Mouse (Mus musculus) R1 (cell line): ENCODE results near the gene Tada2a.
A peak's percentile ranks its signal among the peaks of the same experiment; 100 is the strongest.

Experiments used
- DNase-seq: peaks from one replicate; pipeline ENCODE4 v3.0.0-alpha.2; 2018; ENCODE audit warnings: low read depth, low spot score

Tada2a gene

DNA sequence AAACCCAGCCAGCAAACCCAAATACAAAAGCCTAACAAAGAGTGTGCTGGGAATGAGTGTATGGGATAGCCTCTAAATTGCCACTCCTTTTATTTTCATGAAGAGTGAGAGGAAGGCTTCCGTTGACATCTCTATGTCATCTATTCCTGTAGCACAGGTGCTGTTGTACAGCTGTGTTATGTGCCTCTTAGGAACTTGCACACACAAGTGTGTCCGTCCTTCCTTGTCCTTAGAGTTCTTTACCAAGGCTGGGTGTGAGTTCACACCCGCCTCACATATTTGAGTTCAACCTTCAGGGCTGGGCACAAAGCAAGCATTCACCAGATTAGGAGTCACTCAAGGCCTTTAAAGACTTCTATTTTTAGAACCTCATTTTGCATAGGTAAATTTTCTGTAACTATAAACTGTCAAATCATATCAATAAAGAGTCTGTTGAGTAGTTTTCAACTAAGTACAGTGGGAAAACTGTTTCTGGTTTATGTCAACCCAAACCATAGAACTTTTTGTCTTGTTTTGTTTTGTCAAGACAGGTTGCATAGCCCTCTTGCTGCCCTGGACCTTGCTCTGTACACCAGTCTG lies 65.7 kb downstream of the Tada2a start:
- no peak for DNase-seq

DNA sequence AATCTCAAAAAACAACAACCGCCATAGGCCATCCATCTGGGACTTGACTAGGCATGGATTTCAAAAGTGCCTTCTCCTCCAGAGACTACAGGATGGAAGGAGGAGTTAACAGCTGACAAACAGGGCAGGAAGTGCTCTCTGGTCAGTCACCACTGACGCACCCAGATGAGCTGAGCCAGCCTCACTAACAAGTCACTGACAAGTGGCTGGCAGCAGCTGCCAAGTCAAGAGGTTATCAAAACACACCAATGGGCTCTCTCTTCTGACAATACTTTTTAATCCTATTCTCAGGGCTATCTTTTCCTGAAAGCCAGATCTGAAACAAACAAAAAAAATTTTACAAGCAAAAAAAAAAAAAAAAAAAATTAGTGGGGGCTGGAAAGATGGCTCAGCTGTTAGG lies 66.6 kb downstream of the Tada2a start:
- no peak for DNase-seq

DNA sequence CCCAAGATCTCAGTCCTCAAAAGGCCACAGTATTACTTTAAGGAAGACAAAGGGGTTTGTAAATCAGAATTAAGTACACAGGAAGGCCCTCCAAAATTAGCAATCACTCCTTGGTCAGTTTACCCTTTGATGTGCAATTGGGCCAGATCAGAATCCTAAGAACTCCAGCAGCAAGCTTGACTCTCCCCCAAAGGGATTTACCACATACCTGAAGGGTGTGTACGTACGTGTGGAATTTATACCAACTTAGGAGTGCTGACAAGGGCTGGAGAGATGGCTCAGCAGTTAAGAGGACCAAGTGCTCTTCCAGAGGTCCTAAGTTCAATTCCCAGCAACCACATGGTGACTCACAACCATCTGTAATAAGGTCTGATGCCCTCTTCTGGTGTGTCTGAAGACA lies 67.5 kb downstream of the Tada2a start:
- peak; percentile 89 for DNase-seq

DNA sequence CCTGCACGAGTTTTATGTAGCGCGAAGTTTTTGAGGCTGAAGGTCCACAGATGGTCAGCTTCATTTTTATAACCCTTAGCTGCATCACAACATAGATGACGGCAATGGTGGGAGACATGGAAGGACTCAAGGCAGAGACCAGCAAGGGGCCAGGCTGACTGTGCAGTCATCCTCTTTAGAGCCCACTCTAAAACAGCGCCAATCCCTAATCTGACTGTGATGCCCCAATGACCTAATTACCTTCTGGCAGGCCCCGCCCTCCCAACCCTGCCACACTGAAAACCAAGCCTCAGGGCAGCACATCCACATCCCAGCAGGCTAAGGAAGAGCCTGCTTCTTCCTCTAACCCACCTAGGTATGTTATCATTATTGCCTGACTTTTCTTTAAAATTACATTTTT lies 68.8 kb downstream of the Tada2a start:
- no peak for DNase-seq

DNA sequence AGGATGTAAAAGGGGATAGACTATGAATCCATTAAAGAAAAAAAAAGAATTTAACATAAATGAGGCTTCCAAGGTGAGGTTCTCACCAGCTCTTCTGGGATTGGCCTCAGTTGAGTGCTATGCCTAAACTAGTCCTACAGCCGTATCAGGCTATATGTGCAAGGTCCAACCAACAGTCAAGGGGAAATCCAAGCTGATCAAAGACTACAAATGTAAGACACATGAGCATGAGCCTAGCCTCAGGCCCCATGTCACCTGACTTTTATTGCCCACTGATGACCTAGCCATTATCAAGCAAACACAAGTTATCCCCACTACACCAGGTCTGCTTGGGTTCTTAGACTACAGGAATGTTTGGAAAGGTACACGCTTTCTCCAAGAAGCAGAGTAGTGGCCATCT lies 69.6 kb downstream of the Tada2a start:
- no peak for DNase-seq

DNA sequence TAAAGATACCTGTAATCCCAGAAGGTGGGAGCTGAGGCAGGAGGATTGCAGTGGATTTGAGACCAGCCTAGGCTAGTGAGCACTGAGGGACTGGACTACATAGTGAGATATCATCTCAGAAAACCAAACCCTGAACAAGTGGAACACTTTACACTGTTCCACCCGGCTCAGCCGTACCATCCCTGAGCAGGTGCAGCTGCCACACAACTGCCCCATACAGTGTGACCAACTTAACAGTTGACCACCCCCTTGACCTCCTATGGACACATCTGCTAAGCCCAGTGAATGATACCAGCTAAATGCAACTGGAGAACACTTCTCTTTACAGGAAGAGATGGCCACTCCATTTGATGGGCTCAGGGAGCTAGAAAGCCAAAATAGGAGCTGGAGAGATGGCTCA lies 72.0 kb downstream of the Tada2a start:
- DNase-seq = no peak

DNA sequence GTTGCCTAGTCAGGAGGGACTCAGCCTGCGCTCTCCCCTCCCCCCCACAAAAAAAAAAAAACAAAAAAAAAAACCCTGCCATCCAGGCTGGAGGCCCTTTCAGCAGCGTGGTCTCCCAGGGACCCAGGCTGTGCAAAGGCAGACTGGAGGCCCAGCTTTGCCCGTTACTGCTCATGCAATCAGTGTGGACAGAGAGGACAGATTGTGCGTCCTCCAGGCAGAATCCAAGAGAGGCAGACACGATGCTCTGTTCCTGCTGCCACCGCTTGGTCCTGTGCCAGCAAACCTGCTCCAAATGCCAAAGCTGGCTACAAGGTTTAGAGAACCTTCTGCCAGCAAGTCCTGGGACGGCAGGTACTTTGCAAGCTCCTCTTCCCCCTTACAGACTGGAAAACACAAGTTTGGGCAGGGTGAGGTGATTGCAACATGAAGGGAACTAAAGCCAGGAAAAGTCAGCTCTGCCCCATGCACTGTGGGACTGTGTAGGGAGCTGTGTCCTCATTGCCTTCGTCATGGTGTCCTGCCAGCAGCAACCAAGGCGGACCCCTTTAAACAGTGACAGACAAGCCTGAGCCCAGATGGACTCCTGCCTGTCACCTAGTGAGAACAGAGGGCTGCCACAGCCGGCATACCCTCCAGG lies 75.8 kb downstream of the Tada2a start:
- DNase-seq = no peak

DNA sequence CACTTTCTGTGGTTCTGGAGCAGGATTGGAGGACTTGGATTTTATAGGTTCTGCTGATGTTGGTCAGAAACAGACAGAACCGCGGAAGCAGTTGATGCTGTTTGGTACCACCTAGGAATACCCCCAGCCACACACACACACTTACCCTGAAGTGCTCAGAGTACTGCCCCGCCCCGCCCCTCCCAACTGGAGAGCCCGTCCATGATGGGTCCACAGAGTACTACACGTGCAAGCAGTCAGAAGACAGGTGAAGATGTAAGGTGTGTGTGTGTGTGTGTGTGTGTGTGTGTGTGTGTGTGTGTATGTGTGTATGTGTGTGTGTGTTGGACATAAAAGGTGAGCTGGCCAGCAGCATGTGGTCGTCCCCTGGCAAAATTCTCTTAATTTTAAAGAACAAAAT lies 76.3 kb downstream of the Tada2a start:
- no peak for DNase-seq

DNA sequence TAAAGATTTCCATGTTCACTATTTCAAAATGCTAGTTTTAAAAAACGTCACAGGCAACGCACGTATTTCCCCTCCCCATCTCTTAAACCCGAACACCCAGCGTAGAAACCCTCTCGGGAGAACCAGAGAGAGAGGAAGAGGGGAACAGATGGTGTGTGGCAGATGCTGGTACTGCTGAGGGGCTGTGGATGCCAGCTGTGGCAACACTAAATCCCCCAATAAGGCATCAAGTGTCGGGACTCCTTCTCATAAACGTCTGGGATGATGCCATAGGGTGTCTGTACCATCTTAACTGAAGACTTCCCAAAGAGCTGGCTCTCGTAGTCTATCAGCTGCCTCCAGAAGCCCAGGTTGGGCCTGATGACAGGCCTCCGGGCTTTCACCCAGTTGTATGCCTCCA lies 81.0 kb downstream of the Tada2a start:
- DNase-seq = no peak

DNA sequence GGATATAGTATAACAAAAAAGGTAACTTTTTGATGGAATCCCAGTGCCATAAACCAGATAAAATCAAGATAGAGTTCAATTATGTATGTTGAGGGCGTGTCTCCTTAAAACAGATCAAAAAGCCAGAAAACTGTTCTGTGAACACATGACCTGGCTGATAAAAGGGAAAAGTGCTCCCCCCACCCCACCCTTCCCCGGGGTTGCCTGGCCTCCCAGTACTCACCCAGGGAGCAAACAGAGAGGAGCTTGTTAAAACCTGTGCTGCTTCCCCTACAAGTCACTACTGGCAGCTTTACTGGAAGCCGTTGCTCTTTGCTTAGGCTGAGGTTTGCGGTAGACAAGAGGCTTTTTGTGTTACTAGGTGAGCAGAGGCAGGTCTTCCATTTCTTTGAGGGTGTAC lies 82.1 kb downstream of the Tada2a start:
- no peak for DNase-seq

DNA sequence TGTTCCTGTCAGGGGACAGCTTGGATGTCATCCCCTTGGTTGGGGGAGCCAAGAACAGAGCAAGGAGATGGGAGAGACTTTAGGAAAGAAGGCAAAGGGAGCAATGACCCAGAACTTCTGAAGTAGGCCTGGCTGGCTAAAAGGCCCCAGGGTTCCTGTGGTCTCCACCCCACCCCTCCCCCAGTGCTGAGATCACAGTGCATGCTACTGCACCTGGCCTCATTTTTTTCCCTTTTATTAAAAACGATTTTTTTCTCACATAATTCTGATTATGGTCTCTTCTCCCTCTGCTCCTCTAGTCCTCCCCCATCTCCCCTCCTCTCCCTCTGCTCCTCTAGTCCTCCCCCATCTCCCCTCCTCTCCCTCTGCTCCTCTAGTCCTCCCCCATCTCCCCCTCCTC lies 84.4 kb downstream of the Tada2a start:
- DNase-seq = no peak

DNA sequence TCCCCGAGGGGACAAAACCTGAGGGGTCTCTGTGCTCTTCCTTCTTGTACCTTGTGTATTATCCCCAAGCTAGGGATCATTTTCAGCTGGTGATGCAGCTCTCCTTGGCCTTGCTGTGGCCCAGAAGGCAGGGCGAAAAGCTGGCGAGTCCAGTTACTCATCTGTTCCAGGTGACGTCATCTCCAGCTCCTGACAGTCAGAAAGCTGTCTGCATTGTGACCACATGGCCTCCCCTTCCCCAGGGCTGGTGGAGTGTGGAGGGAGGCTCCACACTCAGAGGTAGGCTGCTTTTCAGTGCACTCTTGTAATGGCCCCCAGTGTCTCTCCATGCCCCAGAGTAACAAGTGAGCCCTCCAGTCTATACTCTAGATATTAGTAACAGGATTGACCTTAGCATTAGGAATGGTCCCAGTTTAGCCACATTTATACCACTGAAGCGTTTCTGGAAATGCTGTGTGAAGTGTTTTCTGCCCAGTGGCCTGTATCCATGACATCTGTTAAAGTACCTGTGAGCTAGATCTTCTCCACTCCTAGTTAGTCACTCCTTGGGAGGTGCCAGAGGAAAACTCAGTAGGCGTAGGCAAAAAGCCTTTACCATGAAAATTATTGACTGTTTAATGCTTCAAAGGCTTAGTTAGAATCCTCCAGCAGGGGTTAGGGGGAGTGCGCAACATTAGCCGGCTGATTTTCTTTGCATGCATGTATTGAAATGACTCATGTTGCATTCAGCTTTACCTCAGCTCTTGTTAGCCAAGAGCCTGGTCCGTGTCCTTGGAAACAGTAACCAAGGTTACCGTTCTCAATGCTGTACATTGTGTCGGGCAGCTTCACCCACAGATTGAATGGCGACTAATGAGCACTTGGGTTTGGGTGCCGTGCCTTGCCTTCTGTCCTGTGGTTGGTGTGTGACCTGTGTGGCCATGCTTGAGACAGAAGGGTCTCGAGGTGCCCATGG lies 86.3 kb downstream of the Tada2a start:
- peak; percentile 80 for DNase-seq

DNA sequence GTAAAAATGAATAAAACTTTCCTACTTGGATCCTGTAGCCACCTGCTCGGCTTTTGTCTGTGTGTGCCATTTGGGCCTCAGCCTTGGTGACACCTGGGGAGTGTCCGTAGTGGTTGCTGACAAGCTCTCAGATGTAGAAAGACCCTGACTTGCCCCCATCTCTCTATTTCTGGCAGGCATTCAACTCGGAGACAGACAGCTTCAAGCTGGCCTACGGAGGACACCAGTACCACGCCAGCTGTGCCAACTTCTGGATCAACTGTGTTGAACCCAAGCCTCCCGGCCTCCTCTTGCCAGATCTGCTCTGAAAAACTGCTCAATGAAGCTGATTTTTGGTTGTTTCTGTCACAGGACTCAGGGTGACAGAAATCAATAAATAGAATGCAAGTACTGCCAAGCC lies 88.8 kb downstream of the Tada2a start:
- DNase-seq = no peak

DNA sequence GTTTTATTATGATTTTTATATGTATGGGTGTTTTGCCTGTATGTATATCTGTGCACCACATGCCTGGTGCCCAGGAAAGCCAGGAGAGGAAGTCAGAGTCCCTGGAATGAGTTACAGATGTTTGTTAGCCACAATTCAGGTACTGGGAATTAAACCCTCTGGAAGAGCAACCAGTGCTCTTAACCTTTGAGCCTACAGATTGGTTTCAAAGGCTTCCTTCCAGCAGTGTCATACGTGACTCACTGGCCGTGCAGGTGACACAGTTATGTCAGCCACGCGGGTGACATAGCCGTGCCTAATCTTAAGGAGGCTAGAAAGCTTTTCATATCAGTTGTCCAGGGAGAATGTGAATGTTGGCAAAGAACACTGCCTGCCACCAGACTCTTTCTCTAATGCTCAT lies 95.7 kb downstream of the Tada2a start:
- DNase-seq = no peak

DNA sequence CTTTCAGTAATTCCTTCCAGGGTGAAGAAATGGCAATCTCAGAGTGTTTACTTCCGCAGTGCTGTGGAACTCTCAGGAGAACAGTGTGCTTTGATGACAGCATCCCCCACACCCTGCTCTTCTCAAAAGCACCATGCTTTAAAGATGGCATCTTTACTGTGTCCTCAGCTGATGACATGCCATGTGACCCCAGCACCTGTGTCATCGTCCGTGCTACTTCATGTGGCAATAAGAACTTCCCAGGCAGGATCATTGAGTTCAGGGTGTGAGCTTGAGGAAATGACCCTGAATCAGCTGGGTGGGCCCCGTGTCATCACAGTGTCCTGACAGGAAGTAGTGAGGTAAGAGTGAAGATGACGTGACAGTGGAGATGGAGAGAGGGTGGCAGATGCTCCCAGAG lies 96.8 kb downstream of the Tada2a start:
- no peak for DNase-seq

DNA sequence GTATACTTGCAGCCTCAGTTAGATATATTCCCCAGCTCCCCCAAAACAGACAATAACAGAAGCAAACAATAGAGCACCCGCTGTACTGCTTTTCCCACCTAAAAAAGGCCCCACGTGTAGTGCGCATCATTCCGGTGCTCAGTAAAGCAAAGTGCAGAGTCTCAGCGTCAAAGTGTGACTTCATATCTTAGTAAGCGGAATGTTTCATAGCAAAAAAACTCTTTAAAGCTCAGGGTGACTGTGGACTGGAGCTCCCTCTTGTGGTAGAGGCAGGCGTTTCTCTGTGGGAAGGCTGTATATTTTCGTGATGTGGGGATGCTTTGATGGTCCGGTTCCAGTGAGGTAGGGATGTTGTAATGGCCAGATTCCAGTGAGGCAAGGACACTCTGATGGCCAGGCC lies 97.4 kb downstream of the Tada2a start:
- peak; percentile 55 for DNase-seq
